Mouse (Mus musculus) heart, embryonic 11.5 days (tissue): Measurements from ENCODE around the gene Dpp8. TPM values are rescaled to one million over a fixed set of nuclear protein-coding genes. Genes with fewer than 3 reads are reported as not detected.

ENCODE experiments used
- ATAC-seq: fragments of 200-750 bp; cut with Nextera tagmentation; replicated peaks from 2 replicates; pipeline ENCODE4 v1.8.0; 2017; ENCODE audit warnings: moderate library complexity; ENCODE audit not compliant: insufficient number of reproducible peaks, low FRiP score, low TSS enrichment
- H3K27ac ChIP-seq: fragments of 300-500 bp; sonication (generic); 2 replicates; pipeline ENCODE4 v1.5.1; 2014; ENCODE audit warnings: mild to moderate bottlenecking, low read depth, low read length
- H3K27me3 ChIP-seq: fragments of 300-500 bp; sonication (generic); 2 replicates; pipeline ENCODE4 v1.6.1; 2014; ENCODE audit warnings: mild to moderate bottlenecking, low read length, mixed read lengths; ENCODE audit not compliant: control insufficient read depth, insufficient read depth
- H3K36me3 ChIP-seq: fragments of 300-500 bp; sonication (generic); 2 replicates; pipeline ENCODE4 v1.6.1; 2014; ENCODE audit warnings: mild to moderate bottlenecking, low read length, moderate library complexity, mixed read lengths; ENCODE audit not compliant: control insufficient read depth, insufficient read depth
- H3K4me1 ChIP-seq: fragments of 300-500 bp; sonication (generic); 2 replicates; pipeline ENCODE4 v1.6.1; 2014; ENCODE audit warnings: low read length; ENCODE audit not compliant: control insufficient read depth, insufficient read depth
- H3K4me2 ChIP-seq: fragments of 300-500 bp; sonication (generic); 2 replicates; pipeline ENCODE4 v1.6.1; 2014; ENCODE audit warnings: mild to moderate bottlenecking, moderate library complexity
- H3K4me3 ChIP-seq: fragments of 300-500 bp; sonication (generic); 2 replicates; pipeline ENCODE4 v1.5.1; 2014; ENCODE audit warnings: low read depth, low read length
- H3K9ac ChIP-seq: fragments of 300-500 bp; sonication (generic); 2 replicates; pipeline ENCODE4 v1.6.1; 2014; ENCODE audit warnings: mild to moderate bottlenecking, low read depth, low read length, moderate library complexity
- H3K9me3 ChIP-seq: fragments of 300-500 bp; sonication (generic); replicated peaks from 2 replicates; pipeline ENCODE4 v1.6.1; 2016; ENCODE audit warnings: low read length; ENCODE audit not compliant: control insufficient read depth
- WGBS: fragments of 180-500 bp; shearing (Covaris S2); extraction: QIAGEN DNeasy Blood & Tissue Kit; methylation state at CpG from one replicate; pipeline ENCODE4 v1.1.7; 2014; ENCODE audit not compliant: insufficient replicate concordance; 5-methylcytosine and 5-hydroxymethylcytosine counted together
- polyA plus RNA-seq: library from polyadenylated mRNA; unstranded; fragments of >200 nt; fragmentation: Nextera tagmentation; extraction: Ambion mirVana; gene quantifications from 2 replicates; pipeline ENCODE4 v1.2.1, GENCODE M21; 2014

Gene Dpp8
- polyA plus RNA-seq, 1 experiment from 2014 or later = 23.7 TPM

- peaks cover 32% of the 10 kb centered on the region for H3K36me3 ChIP-seq
- H3K9me3 ChIP-seq = no peaks in the 10 kb centered on the region
- H3K4me1 ChIP-seq = no peaks in the 10 kb centered on the region
- H3K9ac ChIP-seq = no peak overlapping the region
- ATAC-seq = no peak
- no peak overlapping the region for H3K4me3 ChIP-seq
- no peaks in the 10 kb centered on the region for H3K27me3 ChIP-seq
- WGBS = 91% methylated on average over 8 of the region's 8 CpGs
- H3K4me2 ChIP-seq = no peak overlapping the region
- H3K27ac ChIP-seq = no peak overlapping the region
Measured at GRCm38 (mm10) chr9:65005737-65006136, 26.5 kb upstream of the Dpp8 start.

- no peak for ATAC-seq
- no peaks in the 10 kb centered on the region for H3K9me3 ChIP-seq
- H3K36me3 ChIP-seq = peaks cover 10% of the 10 kb centered on the region
Measured at GRCm38 (mm10) chr9:65010632-65011031, 21.6 kb upstream of the Dpp8 start.

GRCm38 (mm10) chr9:65011304-65011703 lies 20.9 kb upstream of the Dpp8 start:
- Histone ChIP-seq H3K4me2 (no peak overlapping the region), H3K27me3 (no peaks in the 10 kb centered on the region), H3K36me3 (peaks cover 6% of the 10 kb centered on the region; the same call in 1 of the 2 replicates), H3K9me3 (no peaks in the 10 kb centered on the region), H3K4me1 (peaks cover 9% of the 10 kb centered on the region), H3K9ac (no peak overlapping the region), H3K27ac (no peak overlapping the region), H3K4me3 (no peak overlapping the region)
- WGBS = 47% methylated on average over 6 of the region's 6 CpGs
- no peak for ATAC-seq

More at GRCm38 (mm10) chr9:65010632-65011031, 21.6 kb upstream of the Dpp8 start:
- H3K27me3 ChIP-seq = no peaks in the 10 kb centered on the region
- no peak overlapping the region for H3K9ac ChIP-seq
- peaks cover 3% of the 10 kb centered on the region; the same call in 1 of the 2 replicates for H3K4me1 ChIP-seq
- no peak overlapping the region for H3K27ac ChIP-seq
- H3K4me2 ChIP-seq = no peak overlapping the region
- 66% methylated on average over 8 of the region's 8 CpGs for WGBS
- no peak overlapping the region for H3K4me3 ChIP-seq

- Histone ChIP-seq H3K4me3 (no peak overlapping the region), H3K27ac (no peak overlapping the region), H3K27me3 (no peaks in the 10 kb centered on the region), H3K36me3 (no peaks in the 10 kb centered on the region), H3K4me1 (peaks cover 28% of the 10 kb centered on the region), H3K4me2 (no peak overlapping the region), H3K9ac (no peak overlapping the region), H3K9me3 (no peaks in the 10 kb centered on the region)
- ATAC-seq = no peak
- WGBS = 48% methylated on average over 7 of the region's 7 CpGs
Measured at GRCm38 (mm10) chr9:65015461-65016222, 16.6 kb upstream of the Dpp8 start.

- no peak overlapping the region for H3K27ac ChIP-seq
- no peak for ATAC-seq
- H3K9ac ChIP-seq = no peak overlapping the region
- 86% methylated on average over 4 of the region's 4 CpGs for WGBS
- H3K4me2 ChIP-seq = no peak overlapping the region
- H3K4me3 ChIP-seq = no peak overlapping the region
- no peaks in the 10 kb centered on the region for H3K27me3 ChIP-seq
- H3K4me1 ChIP-seq = peaks cover 29% of the 10 kb centered on the region
- no peaks in the 10 kb centered on the region for H3K9me3 ChIP-seq
- no peaks in the 10 kb centered on the region for H3K36me3 ChIP-seq
Measured at GRCm38 (mm10) chr9:65016241-65016977, 15.8 kb upstream of the Dpp8 start.

- no peak overlapping the region for H3K27ac ChIP-seq
- no peaks in the 10 kb centered on the region for H3K36me3 ChIP-seq
- peaks cover 32% of the 10 kb centered on the region for H3K4me1 ChIP-seq
- H3K9ac ChIP-seq = no peak overlapping the region
- H3K27me3 ChIP-seq = no peaks in the 10 kb centered on the region
- 87% methylated on average over 16 of the region's 16 CpGs for WGBS
- H3K4me2 ChIP-seq = no peak overlapping the region
- H3K4me3 ChIP-seq = no peak overlapping the region
- no peaks in the 10 kb centered on the region for H3K9me3 ChIP-seq
- ATAC-seq = no peak
Measured at GRCm38 (mm10) chr9:65016978-65017827, 15.0 kb upstream of the Dpp8 start.

GRCm38 (mm10) chr9:65017896-65018295 lies 14.3 kb upstream of the Dpp8 start:
- Histone ChIP-seq H3K4me2 (no peak overlapping the region), H3K4me1 (peaks cover 38% of the 10 kb centered on the region), H3K27me3 (no peaks in the 10 kb centered on the region), H3K9ac (no peak overlapping the region), H3K27ac (no peak overlapping the region), H3K4me3 (no peak overlapping the region), H3K36me3 (no peaks in the 10 kb centered on the region), H3K9me3 (no peaks in the 10 kb centered on the region)
- 85% methylated on average over 4 of the region's 4 CpGs for WGBS
- ATAC-seq = no peak

- H3K9me3 ChIP-seq = no peaks in the 10 kb centered on the region
- H3K4me3 ChIP-seq = no peak overlapping the region
- no peak overlapping the region for H3K27ac ChIP-seq
- no peaks in the 10 kb centered on the region for H3K27me3 ChIP-seq
- H3K36me3 ChIP-seq = no peaks in the 10 kb centered on the region
- no peak overlapping the region for H3K4me2 ChIP-seq
- H3K9ac ChIP-seq = no peak overlapping the region
- peaks cover 38% of the 10 kb centered on the region for H3K4me1 ChIP-seq
- ATAC-seq = no peak
- WGBS = 69% methylated on average over 3 of the region's 3 CpGs
Measured at GRCm38 (mm10) chr9:65018588-65019121, 13.6 kb upstream of the Dpp8 start.
